Mouse (Mus musculus) myocyte (in vitro differentiated cells): ENCODE data around the gene Zfp653.

ENCODE experiments used
- E2F4 ChIP-seq: IDR thresholded peaks from one replicate; pipeline ENCODE4 v1.6.1; 2011; ENCODE audit warnings: mild to moderate bottlenecking, control low read depth, moderate library complexity; ENCODE audit not compliant: insufficient read depth
- MYOD1 ChIP-seq, 3 experiments: IDR thresholded peaks; one replicate each; pipeline ENCODE4 v1.6.1; 2011; ENCODE audit warnings: control low read depth in 2 of 3, low read depth in 2 of 3, mild to moderate bottlenecking in 2 of 3, moderate library complexity in 1 of 3; ENCODE audit not compliant: insufficient read length in 2 of 3, control insufficient read depth in 1 of 3
- MYOG ChIP-seq, 3 experiments: IDR thresholded peaks; one replicate each; pipeline ENCODE4 v1.6.1; 2011; ENCODE audit warnings: control low read depth in 2 of 3, low read depth in 2 of 3, mild to moderate bottlenecking in 2 of 3; ENCODE audit not compliant: insufficient read length in 2 of 3, control insufficient read depth in 1 of 3, insufficient read depth in 1 of 3
- POLR2A ChIP-seq: IDR thresholded peaks from one replicate; pipeline ENCODE4 v1.6.1; 2011; ENCODE audit warnings: low read depth, mild to moderate bottlenecking, control low read depth, moderate library complexity; ENCODE audit not compliant: insufficient read length
- POLR2AphosphoS2 ChIP-seq: IDR thresholded peaks from one replicate; pipeline ENCODE4 v1.6.1; 2011; ENCODE audit warnings: low read depth, control low read depth; ENCODE audit not compliant: insufficient read length
- SRF ChIP-seq: IDR thresholded peaks from one replicate; pipeline ENCODE4 v1.6.1; 2011; ENCODE audit warnings: low read depth; ENCODE audit not compliant: control insufficient read depth, insufficient read length

DNA sequence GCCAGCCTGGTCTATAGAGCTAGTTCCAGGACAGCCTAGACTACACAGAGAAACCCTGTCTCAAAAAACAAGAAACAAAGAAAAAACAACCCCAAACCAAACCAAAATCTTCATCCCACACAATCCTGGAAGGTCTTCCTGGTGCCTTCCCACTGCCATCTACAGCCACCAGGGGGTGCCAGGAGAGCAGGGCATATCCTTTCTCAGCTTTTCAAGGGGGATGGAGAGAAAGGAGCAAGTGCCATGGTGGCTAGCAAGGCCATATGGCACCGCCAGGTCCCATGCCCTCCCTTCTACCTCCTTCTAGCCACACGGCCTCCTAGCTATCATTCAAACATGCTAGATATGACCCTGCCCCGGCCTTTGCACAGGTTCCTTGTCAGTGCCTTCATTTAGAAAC, 4.7 kb downstream of the Zfp653 start:
- TF ChIP-seq POLR2A (no peak), SRF (no peak), MYOG (IDR thresholded peaks at IDR 0.05; ENCODE audit: control insufficient read depth in 1 of 3, insufficient read depth in 1 of 3, insufficient read length in 2 of 3, low read depth in 2 of 3) (no peak), E2F4 (no peak), POLR2AphosphoS2 (no peak), MYOD1 (IDR thresholded peaks at IDR 0.05; ENCODE audit: control insufficient read depth in 1 of 3, insufficient read length in 2 of 3, low read depth in 2 of 3) (no peak)
